Mouse (Mus musculus) lung, postnatal 10 days (tissue): ENCODE data around the gene Rnf6.

Experiments used
- DNase-seq: peaks from one replicate; pipeline ENCODE4 v3.0.0; 2021

Rnf6 gene

DNA sequence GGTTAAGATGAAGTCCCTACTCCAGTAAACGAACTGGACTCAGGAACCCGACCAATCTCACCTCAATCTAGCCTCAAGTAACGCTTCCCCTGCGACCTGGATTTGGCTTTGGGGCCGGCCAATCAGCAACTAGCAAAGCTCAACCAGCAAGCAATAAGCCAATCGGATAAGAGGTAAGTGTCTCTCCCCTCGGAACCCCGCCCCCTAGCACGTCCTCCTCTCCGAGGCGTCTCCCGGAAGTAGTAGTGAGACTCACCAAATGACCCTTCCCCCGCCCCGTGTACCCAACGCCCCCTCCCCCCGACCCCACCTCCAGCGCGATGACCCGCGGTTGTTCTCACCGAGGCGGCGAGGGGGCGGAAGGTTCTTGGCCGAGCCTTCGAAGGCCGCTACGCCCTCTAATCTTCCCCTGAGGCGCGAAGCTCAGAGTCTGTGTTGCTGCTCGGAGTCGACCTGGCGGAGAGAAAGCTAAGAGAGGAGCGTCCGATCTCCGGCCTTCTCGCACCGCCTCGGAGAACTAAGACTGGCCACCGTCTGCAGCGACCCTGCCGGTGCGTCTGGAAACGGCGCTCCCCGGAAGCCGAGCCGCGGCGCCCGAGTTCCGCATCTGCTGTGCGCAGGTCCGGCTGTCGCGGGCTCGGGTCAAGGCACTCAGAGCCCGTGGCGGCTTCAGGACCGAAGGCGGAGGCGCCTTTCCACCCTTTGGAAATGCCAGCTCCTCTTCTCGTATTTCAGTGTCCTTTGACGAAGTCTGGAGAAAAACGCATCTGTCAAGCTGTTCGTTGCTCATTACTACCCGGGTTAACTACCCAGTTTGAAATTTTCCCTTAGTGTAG, at the start of gene Rnf6:
Rnf6 (minus strand) TSS at position 677 of the 836 bp plus-strand sequence.
- peak; percentile 98 for DNase-seq

- DNase-seq = no peak
Measured at GRCm38 (mm10) chr5:146270593-146270992, 49.2 kb upstream of the Rnf6 start.

GRCm38 (mm10) chr5:146267776-146268175, 46.4 kb upstream of the Rnf6 start:
- no peak for DNase-seq

DNA sequence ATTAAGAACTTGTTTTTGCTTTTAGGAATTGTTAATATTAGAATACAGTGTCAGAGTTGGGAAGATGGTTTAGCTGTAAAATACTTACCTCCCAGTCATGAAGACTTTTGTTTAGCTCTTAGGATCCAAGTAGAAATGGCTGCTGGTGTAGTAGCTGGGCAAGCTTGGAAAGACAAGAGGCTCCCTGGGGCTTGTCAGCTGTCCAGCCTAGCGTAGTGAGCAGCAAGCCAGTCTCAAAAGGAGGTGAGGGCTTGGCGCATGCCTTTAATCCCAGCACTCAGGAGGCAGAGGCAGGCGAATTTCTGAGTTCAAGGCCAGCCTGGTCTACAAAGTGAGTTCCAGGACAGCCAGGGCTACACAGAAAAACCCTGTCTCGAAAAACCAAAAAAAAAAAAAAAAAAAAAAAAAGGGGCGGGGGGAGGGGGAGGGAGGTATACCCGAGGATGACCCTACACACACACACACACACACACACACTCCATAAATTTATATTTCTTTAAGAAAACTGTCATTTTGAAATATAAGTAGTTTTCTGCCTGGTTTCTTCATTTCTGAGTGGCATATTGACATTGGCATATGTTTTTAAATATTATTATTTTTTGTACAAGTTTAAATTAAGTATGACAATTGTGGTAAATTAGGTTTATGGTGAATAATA, 44.7 kb upstream of the Rnf6 start:
- no peak for DNase-seq

DNA sequence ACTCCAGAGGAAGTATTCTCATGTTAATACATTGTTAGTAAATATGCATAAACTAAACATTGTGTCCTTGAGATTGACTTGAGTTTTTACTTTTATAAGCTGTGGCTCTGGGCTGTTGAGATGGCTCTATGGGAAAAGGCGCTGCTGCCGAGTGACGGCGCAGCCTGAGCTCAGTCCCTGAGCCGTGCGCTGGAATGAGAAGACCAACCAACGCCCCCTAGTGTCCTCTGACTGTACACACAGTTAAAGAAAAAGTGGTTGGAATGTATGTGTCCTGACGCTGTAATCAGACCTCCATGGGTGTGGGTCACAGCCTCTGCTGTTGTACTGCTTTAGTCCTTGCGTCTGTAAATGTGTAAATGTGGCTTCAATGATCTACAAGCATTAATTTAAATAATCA, 38.6 kb upstream of the Rnf6 start:
- DNase-seq = peak; percentile 23

DNA sequence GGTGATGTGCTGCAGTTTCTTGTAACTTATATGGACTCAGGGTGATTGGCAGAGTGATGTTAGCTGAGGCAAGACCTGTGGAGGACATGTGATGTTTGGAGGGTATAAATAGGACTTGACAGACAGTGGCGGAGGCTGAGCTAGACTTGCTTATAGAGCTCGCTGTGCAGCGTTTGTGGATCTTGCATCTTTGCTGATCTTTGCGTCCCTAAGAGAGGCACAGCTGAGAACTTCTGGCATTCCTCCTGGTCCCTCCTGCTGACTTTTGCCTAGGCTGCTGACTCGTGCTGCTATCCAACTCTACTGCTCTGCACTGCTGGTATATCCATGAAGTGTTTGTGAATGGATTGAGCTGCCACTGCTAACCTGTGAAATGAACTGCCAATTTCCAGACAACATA, 32.3 kb upstream of the Rnf6 start:
- DNase-seq = no peak

DNA sequence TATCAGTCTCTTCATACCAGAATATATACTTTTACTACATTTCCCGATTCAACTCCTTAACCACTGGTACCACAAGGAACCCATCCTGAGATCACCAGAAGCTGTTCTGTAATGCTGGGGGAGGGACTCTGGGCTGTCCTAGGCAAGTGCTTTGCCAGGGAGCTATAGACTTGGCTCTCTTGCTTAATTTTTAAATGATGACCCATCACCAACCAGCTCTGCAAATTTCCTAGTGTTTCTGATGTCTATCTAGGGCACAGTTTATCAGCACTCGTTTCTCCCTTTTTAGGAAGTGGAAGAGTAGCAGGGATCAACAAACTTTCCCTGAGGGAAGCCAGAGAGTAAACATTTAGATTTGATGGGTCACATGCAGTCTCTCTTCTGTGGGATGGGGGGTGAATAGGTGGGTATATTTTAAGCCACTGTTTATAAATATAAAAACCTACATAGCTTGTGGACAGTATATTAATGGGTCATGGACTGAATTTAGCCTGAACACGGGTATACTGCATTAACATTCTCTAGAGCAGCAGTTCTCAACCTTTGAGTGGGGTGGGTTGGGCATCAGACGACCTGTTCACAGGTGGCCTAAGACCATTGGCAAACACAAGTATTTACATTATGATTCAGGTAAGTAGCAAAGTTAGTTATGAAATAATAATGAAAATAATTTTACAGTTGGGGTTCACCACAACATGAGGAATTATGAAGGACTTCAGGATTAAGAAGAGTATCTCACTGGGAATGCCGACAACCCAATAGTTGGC, 30.5 kb upstream of the Rnf6 start:
- DNase-seq = no peak

DNA sequence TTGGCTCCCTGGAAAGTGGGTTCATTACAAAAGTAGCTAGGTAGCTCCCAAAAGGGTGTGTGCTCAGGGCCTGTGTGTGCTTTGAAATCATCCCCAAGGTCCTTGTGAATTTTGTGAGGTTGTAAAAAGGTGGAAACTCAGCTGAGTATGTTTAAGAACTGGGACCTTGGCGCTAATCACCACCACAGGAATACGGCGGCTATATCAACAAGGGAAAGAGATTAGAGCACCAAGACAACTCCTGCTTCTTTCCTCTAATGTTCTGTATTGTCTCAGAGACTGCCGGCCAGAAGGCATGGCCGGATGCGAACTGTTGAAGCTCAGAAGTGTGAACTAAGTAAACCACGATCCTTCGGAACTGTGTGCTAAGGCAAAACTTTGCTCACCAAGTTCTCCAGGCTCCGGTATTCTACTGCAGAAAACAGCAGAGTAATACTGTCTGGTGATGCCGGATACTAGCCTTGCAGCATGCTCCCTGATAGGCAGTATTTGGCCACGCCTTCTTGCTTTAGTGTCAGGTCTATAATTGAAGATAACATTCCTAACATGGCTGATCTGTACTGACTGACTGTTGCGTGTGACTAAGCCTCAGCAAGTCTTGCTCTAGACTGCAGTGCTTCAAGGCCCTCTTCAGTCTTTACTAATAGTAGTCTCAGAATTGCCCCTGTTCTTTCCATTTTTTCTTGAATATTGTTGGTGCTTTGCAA, 29.2 kb upstream of the Rnf6 start:
- no peak for DNase-seq

DNA sequence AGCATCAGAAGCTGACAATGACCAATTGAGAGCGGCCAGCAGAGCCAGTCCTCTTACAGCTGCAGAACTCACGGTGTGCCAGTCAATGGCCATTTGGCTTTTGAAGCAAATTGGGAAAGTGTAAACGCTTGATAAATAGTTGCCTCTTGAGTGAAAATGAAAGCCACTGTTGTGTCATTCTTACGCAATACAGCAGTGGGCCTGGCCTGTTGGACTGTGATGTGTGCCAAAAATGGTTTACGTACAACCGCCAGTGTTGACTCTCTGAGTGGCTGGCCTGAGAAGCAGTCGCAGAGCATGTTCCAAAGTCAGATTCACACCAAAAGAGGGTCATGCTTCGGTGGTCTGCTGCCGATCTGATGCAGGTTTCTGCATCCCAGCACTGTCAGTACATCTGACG, 27.4 kb upstream of the Rnf6 start:
- peak; percentile 53 for DNase-seq

DNA sequence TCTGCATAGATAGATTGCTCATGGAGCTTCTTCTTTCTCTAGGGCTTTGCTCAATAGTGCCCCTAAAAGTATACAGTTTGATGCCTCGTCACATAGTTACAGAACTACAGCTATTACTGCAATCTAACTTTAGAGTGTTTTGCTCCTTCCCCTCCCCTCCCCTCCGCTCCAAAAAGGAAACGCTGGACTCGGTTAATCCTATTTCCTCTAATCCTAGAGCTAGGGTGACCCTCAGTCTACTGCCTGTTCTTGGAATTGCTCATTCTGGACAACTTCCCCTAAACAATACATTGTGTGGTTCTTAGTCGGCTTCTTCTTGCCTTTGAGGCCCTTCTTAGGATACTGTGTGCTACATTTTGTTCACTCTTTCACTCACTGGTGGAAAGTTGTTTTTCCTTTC, 26.4 kb upstream of the Rnf6 start:
- DNase-seq = no peak

DNA sequence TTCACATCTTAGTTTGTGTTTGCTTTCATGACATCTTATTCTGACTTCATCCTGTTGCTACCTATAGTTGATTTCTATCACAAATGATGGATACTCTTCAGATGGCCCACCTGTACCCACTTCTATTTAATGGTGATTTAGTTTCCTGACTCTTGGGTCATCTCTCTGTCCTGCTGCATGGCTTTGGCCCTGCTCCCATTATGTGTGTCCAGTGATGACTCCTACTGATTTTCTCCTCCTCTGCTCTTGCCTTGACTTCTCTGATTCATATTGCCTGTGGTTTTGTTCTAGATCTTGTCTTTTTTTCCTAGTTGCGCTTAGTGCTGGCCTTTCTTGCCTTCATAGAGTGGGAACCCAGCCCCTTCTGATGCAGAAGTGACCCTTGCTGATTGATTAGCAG, 25.0 kb upstream of the Rnf6 start:
- no peak for DNase-seq

DNA sequence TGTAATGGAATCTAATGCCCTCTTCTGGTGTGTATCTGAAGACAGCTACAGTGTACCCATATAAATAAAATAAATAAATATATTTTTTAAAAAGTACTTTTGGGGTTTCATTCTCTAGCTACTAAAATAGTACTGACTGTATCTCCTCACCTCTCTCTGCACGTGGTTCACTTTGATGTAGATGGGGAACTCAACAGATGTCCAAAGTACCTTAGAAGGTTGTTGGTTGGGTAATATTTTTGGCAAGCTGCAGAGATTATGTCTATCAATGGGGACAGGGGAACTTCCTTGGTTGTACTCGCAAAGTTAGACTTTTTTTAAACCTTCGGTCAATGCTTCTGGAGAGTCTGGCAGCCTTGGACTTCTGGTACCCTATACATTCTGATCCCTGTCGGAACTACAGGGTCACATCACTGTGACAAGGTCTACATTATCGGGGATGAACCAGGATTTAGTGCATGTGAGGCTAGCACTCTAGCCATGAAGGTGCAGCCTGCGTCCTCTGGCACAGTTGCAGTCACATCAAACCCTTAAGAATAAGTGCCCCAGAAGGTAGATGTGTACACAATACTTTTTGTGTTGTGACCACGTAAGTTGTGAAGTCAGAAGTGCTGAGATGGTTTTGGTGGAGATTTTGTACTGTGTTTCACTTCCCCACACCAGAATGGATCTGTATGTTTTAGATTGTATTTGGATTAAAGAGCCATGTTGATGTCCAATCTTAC, 24.5 kb upstream of the Rnf6 start:
- no peak for DNase-seq

DNA sequence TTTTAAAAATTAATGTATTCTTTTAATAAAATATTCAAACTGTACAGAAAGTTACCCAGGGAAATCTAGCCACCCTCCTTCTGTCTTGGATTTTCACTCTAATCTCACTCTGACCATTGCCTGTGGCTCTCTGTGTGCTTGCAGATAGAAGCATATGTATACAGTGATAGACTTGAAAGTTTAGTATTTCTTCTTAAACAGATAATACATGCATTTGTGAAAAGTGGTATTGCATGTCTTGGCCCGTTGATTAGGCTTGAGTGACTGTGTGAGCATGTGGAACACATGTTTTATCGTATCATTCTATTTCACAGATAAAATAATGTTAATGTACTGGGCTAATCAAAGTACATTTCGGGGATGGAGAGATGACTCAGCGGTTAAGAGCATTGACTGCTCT, 23.8 kb upstream of the Rnf6 start:
- DNase-seq = no peak

GRCm38 (mm10) chr5:146241202-146241601, 19.8 kb upstream of the Rnf6 start:
- no peak for DNase-seq

- no peak for DNase-seq
Measured at GRCm38 (mm10) chr5:146240771-146241170, 19.4 kb upstream of the Rnf6 start.

DNA sequence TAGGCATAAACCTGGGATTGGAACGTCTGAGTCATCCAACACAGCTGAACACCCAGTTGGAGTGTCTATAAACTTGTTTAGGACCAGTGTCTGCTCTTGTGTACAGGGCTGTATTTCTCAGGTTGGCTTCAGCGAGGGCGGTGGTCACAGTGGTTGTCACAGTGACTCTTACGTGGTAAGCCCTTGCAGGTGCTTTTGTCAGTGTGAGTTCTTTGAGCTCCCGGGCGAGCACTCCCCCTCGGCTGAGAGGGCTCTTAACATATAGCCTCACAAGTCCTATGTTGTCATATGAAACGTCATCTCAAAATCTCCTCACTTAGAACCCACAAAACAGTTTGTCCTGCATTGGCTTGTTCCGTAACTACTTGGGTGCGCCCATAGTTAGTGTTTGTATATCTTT, 16.9 kb upstream of the Rnf6 start:
- DNase-seq = no peak

DNA sequence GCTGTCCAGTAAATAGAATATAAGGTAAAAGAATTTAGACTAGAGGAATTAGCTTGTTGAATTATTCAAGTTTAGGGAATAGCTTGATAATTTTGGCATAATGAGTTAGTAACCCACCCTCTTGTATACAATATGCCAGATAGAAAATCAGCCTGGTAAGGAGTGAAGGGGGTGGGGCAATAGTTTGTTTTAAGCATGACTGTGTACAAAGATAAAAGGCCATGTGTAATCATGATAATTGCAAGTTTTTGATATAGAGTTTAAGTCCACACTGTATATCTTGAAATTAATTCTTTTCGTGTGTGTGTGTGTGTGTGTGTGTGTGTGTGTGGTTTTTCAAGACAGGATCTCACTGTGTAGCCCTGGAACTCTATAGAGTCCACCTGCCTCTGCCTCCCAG, 13.0 kb upstream of the Rnf6 start:
- no peak for DNase-seq

DNA sequence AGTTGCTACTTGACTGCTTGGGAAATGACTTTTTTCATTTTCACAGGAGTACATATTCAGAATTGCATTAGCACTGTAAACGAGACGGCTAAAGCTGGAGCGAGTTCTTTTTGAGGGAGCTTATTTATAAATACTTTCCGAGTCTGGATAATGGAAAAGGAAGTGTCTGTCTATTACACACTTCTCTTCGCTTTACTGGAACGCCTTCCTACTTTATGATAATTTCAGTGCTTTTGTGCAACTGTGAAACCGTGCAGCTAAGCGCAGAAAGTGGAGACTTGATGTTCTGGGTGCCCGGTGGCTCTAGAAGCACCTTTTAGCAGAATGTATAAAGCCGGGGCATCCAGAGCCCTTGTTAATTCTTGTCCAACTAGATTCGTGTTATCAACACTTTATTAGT, 11.5 kb upstream of the Rnf6 start:
- DNase-seq = no peak

GRCm38 (mm10) chr5:146232056-146232675, 10.8 kb upstream of the Rnf6 start:
- DNase-seq = no peak

DNA sequence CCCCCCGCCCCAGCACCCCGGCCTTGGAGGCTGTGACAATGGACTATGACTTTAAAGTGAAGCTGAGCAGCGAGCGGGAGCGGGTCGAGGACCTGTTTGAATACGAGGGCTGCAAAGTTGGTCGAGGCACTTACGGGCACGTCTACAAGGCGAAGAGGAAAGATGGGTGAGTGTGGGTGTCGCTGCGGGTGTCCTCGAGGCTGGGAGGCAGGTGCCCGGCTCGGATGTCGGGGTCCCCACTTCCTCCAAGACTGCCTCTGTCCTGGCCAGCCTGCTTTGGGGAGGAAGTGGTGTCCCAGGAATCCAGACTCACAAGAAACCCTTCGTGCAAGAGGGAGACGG, 10.3 kb upstream of the Rnf6 start:
- DNase-seq = no peak

GRCm38 (mm10) chr5:146230864-146231654, 9.7 kb upstream of the Rnf6 start, which contains the start of gene Cdk8:
TSS of gene Cdk8 (plus strand) at chr5:146231230.
- DNase-seq = peak; percentile 94
